Mouse (Mus musculus): ENCODE data around the gene Supt5.

The Supt5 gene

GRCm38 (mm10) chr7:28353267-28353666, 14.7 kb upstream of the Supt5 start:
- in situ Hi-C loops (cut with MboI) = no loop called here

GRCm38 (mm10) chr7:28351676-28352191, 13.2 kb upstream of the Supt5 start:
- in situ Hi-C loops (cut with MboI) = no loop called here

GRCm38 (mm10) chr7:28350155-28350883, 11.8 kb upstream of the Supt5 start, which contains the start of gene Rps16:
Gene Rps16, plus strand, starts transcription at chr7:28350652.
- in situ Hi-C loops (cut with MboI) = no loop called here

- in situ Hi-C loops (cut with MboI) = no loop called here
Measured at GRCm38 (mm10) chr7:28348601-28349000, 10.1 kb upstream of the Supt5 start.

- in situ Hi-C loops (cut with MboI) = no loop called here
Measured at GRCm38 (mm10) chr7:28347746-28348145, 9.2 kb upstream of the Supt5 start.

GRCm38 (mm10) chr7:28344637-28345036, 6.1 kb upstream of the Supt5 start:
- in situ Hi-C loops (cut with MboI) = no loop called here

- in situ Hi-C loops (cut with MboI) = no loop called here
Measured at GRCm38 (mm10) chr7:28341381-28341780, 2.8 kb upstream of the Supt5 start.

GRCm38 (mm10) chr7:28339213-28339917, 819 bp upstream of the Supt5 start:
- in situ Hi-C loops (cut with MboI) = no loop called here

- in situ Hi-C loops (cut with MboI) = no loop called here
Measured at GRCm38 (mm10) chr7:28335471-28335870, 3.1 kb downstream of the Supt5 start.

GRCm38 (mm10) chr7:28334534-28334933, 4.0 kb downstream of the Supt5 start:
- in situ Hi-C loops (cut with MboI) = no loop called here

GRCm38 (mm10) chr7:28328260-28328659, 10.3 kb downstream of the Supt5 start:
- in situ Hi-C loops (cut with MboI) = no loop called here

- in situ Hi-C loops (cut with MboI) = no loop called here
Measured at GRCm38 (mm10) chr7:28326457-28326856, 12.1 kb downstream of the Supt5 start.

- in situ Hi-C loops (cut with MboI) = no loop called here
Measured at GRCm38 (mm10) chr7:28325293-28325692, 13.3 kb downstream of the Supt5 start.

GRCm38 (mm10) chr7:28321974-28322720, 16.4 kb downstream of the Supt5 start:
- in situ Hi-C loops (cut with MboI) = no loop called here

GRCm38 (mm10) chr7:28318714-28319113, 19.8 kb downstream of the Supt5 start:
- in situ Hi-C loops (cut with MboI) = no loop called here

- in situ Hi-C loops (cut with MboI) = no loop called here
Measured at GRCm38 (mm10) chr7:28318036-28318435, 20.5 kb downstream of the Supt5 start.

- in situ Hi-C loops (cut with MboI) = no loop called here
Measured at GRCm38 (mm10) chr7:28311926-28312543, 26.5 kb downstream of the Supt5 start, which contains the start of gene Timm50. Gene Timm50, minus strand, starts transcription at chr7:28312072.

GRCm38 (mm10) chr7:28311151-28311925, 27.2 kb downstream of the Supt5 start:
- in situ Hi-C loops (cut with MboI) = no loop called here

- in situ Hi-C loops (cut with MboI) = no loop called here
Measured at GRCm38 (mm10) chr7:28309737-28310136, 28.8 kb downstream of the Supt5 start.

GRCm38 (mm10) chr7:28306216-28306615, 32.3 kb downstream of the Supt5 start:
- in situ Hi-C loops (cut with MboI) = no loop called here

GRCm38 (mm10) chr7:28305641-28306040, 32.9 kb downstream of the Supt5 start:
- in situ Hi-C loops (cut with MboI) = no loop called here
